Mouse (Mus musculus) right cerebral cortex, postnatal 10 days (tissue): Measurements from ENCODE around the gene Map2.
A peak's percentile ranks its signal among the peaks of the same experiment; 100 is the strongest.

Experiments
- DNase-seq, 2 experiments: peaks; one replicate each; pipeline ENCODE4 v3.0.0; 2021; ENCODE audit warnings: low spot score in 2 of 2

Gene Map2

GRCm38 (mm10) chr1:66175041-66175665, at the start of gene Map2:
Gene Map2 (plus strand): TSS chr1:66175273.
- DNase-seq, result peak; percentile 91 to 92

GRCm38 (mm10) chr1:66133014-66133413, 42.1 kb upstream of the Map2 start:
- no peak for DNase-seq

GRCm38 (mm10) chr1:66135324-66135723, 39.7 kb upstream of the Map2 start:
- no peak for DNase-seq

- no peak for DNase-seq
Measured at GRCm38 (mm10) chr1:66140686-66141085, 34.4 kb upstream of the Map2 start.

- no peak for DNase-seq
Measured at GRCm38 (mm10) chr1:66145180-66145579, 29.9 kb upstream of the Map2 start.

GRCm38 (mm10) chr1:66148825-66149514, 26.1 kb upstream of the Map2 start:
- DNase-seq, result no peak

GRCm38 (mm10) chr1:66150806-66151205, 24.3 kb upstream of the Map2 start:
- no peak for DNase-seq

- no peak for DNase-seq
Measured at GRCm38 (mm10) chr1:66157135-66157534, 17.9 kb upstream of the Map2 start.

- no peak for DNase-seq
Measured at GRCm38 (mm10) chr1:66157589-66157988, 17.5 kb upstream of the Map2 start.

- DNase-seq, result no peak
Measured at GRCm38 (mm10) chr1:66164648-66165047, 10.4 kb upstream of the Map2 start.

GRCm38 (mm10) chr1:66168722-66169121, 6.4 kb upstream of the Map2 start:
- DNase-seq, result no peak

GRCm38 (mm10) chr1:66172127-66172526, 2.9 kb upstream of the Map2 start:
- DNase-seq, result no peak

GRCm38 (mm10) chr1:66173630-66174029, 1.4 kb upstream of the Map2 start:
- no peak for DNase-seq

- peak; percentile 47 to 58 for DNase-seq
Measured at GRCm38 (mm10) chr1:66176012-66176837, 1.2 kb downstream of the Map2 start.

- no peak for DNase-seq
Measured at GRCm38 (mm10) chr1:66176838-66177105, 1.7 kb downstream of the Map2 start.

- peak; percentile 53 to 54 for DNase-seq
Measured at GRCm38 (mm10) chr1:66177489-66178170, 2.6 kb downstream of the Map2 start.

GRCm38 (mm10) chr1:66187016-66187681, 12.1 kb downstream of the Map2 start:
- peak; percentile 31 to 56 for DNase-seq

GRCm38 (mm10) chr1:66192401-66192800, 17.3 kb downstream of the Map2 start:
- DNase-seq, result no peak

- no peak for DNase-seq
Measured at GRCm38 (mm10) chr1:66192891-66193290, 17.8 kb downstream of the Map2 start.

GRCm38 (mm10) chr1:66195040-66195726, 20.1 kb downstream of the Map2 start:
- peak; percentile 40 to 58 for DNase-seq

GRCm38 (mm10) chr1:66196240-66196639, 21.2 kb downstream of the Map2 start:
- no peak for DNase-seq
